Mouse (Mus musculus): ENCODE data around the gene Trim71.
"Not testable (repeated sequence)": the region's sequence is repeated elsewhere in the genome, so short reads cannot be mapped to it uniquely, and the experiment has no call there.

Trim71 gene

DNA sequence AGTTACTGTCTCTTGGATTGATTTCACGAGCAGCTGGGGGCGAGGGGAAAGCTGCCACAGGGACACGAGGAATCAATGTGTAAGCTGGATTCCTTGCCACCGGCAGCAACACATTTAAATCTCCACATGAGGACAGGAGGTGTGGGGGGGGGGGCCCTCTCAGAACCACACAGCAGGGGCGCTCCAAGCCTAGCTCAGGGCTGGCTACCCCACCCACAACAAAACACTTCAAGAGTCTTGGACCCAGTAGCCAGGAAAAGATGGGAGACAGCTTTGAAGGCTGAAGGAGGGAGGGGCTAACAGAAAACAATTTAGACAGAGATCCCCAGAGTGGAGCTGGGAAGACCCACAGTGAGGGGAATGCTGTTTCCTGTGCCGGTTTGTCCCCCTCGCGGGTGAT is 38.3 kb downstream of the Trim71 start:
- no peak for DNase-seq (ENCODE audit: low spot score in 2 of 2)

- no peak for DNase-seq (ENCODE audit: low spot score in 2 of 2)
Measured at GRCm38 (mm10) chr9:114525073-114525633, 39.0 kb downstream of the Trim71 start.

DNA sequence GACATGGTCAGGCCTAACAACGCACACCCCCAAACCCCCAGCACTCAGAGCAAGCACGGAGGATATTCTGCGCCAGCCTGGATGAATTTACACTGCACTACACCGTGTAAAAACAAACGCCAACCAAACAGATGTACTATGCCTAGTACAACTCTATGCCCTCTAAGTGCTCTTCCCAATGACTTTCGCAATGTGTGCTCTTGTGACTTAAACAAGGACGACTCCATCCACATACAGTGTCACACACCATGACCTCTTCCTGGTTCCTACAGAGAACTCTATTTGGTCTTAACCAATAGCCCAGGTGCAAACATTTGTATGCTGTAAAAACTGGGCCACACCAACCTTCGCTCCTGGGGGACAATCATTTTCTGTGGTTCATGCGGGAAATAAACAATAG is 41.7 kb downstream of the Trim71 start:
- no peak for DNase-seq (ENCODE audit: low spot score in 2 of 2)

DNA sequence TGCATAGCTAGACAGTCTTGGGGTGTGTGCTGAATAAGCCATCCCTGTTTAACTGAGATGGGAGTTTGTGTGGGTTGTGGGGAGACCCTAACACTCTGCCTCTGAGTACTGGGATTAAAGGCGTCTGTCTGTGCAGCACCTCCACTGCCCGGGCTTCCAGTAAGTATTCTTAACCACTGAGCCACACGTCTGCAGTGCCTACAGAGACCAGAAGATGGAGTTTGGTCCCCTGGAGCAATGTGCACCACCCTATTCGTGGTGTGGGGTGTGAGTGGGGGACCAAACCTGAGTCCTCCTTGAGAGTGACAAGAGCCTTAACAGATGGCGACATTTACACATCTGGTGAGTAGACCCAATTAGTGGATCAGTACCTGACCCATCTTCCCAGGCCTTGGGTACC is 42.1 kb downstream of the Trim71 start:
- DNase-seq (ENCODE audit: low spot score in 2 of 2), result no peak

DNA sequence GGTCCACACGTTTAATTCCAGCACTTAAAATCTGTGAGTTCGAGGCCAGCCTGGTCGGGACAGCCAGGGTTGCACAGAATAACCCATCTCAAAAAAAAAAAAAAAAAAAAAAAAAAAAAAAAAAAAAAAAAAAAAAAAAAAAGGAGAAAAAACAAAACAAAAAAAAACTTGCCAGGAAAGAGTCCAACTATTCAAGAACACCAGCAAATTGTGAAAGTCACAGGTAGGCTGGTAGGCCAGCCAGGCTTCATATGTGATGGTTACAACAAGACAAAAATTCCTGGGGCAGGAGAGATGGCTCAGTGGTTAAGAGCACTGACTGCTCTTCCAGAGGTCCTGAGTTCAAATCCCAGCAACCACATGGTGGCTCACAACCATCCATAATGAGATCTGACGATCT is 43.6 kb downstream of the Trim71 start:
- DNase-seq (ENCODE audit: low spot score in 2 of 2), result not testable (repeated sequence)

GRCm38 (mm10) chr9:114518812-114519477 is 45.2 kb downstream of the Trim71 start:
- DNase-seq (ENCODE audit: low spot score in 2 of 2), result no peak

DNA sequence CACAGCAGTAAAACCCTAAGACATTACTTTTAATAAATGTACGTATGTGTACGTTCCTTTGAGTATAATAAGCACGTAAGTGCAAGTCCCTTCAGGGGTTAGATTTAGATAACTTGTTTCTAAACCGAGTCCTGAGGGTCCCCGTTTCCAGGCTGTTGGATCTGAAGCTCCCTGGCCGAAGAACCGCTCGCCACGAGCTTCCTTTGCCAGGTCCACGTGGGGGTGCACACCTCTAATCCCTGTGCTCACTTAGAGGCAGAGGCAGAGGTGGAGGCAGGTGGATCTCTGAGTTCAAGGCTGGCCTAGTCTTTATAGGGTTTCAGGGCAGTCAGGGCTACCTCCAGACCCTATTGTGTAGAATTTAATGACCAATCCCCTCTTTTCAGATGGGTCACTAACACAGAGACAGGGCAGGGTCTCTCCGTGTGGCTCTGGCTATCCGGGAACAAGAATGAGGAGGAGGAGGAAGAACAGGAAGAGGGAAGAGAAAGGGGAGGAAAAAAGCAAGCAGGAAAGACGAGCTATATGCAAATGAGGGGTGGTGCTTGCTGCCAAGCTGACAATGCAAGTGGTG is 46.2 kb downstream of the Trim71 start:
- no peak for DNase-seq (ENCODE audit: low spot score in 2 of 2)

DNA sequence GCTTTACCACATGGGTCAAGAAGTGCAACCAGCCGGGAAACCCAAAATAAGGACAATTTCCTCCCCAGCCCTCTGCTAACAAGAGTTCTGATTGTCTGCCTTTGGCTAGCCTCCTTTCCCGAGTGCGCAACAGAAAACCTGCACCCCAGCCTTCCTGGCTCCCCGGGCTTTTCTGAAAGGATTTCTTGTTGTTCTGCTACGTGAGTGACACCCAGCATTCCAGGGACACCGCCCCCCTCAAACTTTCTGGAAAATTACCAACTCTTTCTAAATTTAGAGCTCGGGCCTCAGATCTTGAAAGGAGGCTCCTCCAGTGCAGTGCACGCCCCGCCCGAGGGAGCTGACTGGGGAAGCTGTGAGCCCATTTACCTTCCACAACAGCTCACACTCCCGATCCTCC is 48.8 kb downstream of the Trim71 start, which contains the start of gene C130032M10Rik:
C130032M10Rik (plus strand) TSS at position 334 of the 400 bp plus-strand sequence.
- DNase-seq (ENCODE audit: low spot score in 2 of 2), result no peak

- no peak for DNase-seq (ENCODE audit: low spot score in 2 of 2)
Measured at GRCm38 (mm10) chr9:114512831-114513230, 51.3 kb downstream of the Trim71 start.

DNA sequence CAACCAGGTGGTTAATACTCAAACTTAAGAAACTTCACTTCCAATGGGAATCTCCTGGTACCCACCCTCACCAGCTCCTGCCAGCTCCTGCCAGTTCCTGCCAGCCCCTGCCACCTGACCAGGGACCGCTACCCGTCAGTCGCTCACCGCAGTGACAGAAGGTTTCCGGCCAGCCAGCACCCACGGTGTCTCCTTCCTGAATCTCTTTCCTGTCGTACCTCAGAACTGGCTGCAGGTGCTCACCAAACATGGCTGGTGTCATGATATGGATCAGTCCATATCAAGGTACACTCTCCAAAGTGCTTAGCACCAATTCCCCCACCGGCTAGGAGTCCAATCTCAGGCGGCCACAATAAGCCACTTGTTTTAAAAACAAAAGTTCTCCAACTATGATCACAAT is 54.4 kb downstream of the Trim71 start:
- no peak for DNase-seq (ENCODE audit: low spot score in 2 of 2)

DNA sequence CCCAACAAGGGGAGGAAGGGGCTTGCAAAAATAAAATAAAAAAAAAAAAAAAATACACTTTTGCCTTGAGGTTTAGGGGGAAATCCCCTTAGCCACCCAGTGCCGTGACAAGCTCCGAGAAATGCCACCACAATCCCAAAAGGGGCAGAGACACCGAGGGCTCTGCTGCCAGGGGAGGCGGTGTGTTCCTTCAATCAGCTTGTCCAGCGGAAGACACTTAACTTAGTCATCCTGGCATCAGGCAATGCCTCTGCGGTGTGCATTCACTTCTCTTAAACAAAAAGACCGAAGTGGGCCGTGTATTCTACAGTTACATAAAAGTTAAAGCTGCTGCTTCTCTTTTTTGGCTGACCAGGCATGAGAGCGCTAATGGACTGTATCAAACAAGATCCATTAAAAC is 56.7 kb downstream of the Trim71 start:
- no peak for DNase-seq (ENCODE audit: low spot score in 2 of 2)

DNA sequence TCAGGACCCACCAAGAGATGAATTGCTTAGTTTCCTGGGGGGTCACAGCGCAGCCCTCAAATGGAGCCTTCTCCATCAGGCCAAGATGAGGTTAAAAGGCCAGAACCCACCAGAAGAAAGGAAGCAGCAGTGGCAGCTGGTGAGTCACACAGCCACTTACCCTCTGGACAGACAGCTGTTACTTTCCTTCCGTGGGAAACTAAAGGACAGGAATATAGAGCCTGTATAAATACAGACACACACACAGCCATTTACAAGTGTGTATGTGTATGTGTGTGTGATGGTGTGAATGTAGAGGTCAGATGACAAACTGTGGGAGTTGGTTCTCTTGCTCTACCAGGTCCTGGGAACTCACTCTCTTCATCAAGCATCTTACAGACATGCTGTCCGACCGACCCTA is 57.6 kb downstream of the Trim71 start:
- DNase-seq (ENCODE audit: low spot score in 2 of 2), result no peak

DNA sequence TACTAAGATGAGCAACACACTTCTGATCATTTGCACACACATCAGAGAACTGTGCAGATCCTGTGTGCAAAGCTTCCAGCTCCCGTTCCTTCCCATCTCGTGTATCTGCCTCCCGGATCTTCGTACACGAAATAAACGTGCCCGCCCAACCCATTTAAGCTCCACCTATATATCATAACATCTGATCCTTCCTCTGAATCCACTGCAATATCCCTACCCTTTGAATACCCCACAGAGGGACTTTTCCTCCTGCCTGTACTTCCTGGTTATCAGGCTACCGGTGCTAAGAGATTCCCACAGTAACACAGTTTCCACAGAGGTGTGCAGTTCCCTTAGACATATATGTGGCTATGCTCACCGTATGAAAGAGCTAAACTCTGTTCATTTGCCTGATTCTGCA is 59.4 kb downstream of the Trim71 start, which contains the start of gene Ccr4:
Ccr4 (minus strand) TSS at position 101 of the 400 bp plus-strand sequence.
- DNase-seq (ENCODE audit: low spot score in 2 of 2), result no peak

DNA sequence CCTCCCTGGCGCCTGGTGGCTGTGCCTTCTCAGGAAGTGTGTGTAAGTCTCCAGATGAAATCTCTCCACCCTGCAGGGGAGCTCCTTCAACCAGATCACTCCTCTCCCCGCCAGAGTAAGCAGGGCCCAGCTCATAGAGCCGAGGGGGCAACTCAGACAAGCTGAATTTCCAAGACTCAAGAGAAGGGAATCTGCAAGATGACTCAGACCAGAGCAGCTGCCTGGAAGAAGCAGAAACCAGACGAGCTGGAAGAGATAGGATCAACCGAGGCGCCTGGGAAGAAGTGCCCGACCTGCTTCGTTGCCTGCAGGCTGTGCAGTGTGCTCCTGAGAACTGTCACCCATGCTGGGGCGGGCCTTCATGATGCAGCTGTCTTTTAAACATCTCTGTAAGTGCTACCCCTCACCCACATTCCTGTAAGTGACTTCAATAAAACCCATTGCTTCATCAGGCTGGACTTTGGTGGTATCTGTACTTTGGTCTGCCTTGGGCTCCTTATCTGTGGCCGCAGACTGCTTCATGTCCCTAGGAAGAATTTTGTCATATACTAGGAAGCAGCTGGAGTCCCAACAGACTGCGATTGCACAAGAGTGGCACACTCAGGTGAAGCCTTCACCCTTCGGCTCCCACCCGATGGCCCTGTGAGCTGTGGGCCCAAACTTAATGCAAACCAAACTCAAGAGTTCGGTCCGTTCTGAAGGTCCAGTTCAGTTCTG is 61.3 kb downstream of the Trim71 start:
- DNase-seq (ENCODE audit: low spot score in 2 of 2), result no peak

GRCm38 (mm10) chr9:114501913-114502312 is 62.3 kb downstream of the Trim71 start:
- no peak for DNase-seq (ENCODE audit: low spot score in 2 of 2)

- DNase-seq (ENCODE audit: low spot score in 2 of 2), result no peak
Measured at GRCm38 (mm10) chr9:114501111-114501510, 63.1 kb downstream of the Trim71 start.

- DNase-seq (ENCODE audit: low spot score in 2 of 2), result peak in 1 of 2 experiments; percentile 57
Measured at GRCm38 (mm10) chr9:114499783-114500515, 64.2 kb downstream of the Trim71 start.

- peak in 1 of 2 experiments; percentile 78 for DNase-seq (ENCODE audit: low spot score in 2 of 2)
Measured at GRCm38 (mm10) chr9:114498218-114498617, 66.0 kb downstream of the Trim71 start.

DNA sequence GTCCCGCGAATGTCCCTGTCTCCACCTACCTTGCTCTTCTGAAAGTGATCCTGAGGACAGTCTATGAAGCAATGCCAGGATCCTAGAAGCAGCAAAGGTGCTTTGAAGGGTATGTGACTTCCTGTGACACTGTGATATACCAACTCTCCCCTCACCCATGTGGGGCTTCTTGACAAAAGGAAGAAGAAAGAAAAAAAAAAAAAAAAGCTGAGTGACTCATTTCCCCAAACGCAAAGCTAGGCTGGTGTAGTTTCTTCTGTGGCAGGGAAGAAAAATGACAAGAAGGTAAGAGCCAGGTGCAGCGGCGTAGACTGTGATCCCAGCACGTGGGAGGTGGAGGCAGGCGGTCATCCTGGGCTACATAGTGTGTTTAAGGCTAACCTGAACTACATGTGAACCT is 67.7 kb downstream of the Trim71 start:
- DNase-seq (ENCODE audit: low spot score in 2 of 2), result no peak

- no peak for DNase-seq (ENCODE audit: low spot score in 2 of 2)
Measured at GRCm38 (mm10) chr9:114487481-114488258, 76.5 kb downstream of the Trim71 start.

DNA sequence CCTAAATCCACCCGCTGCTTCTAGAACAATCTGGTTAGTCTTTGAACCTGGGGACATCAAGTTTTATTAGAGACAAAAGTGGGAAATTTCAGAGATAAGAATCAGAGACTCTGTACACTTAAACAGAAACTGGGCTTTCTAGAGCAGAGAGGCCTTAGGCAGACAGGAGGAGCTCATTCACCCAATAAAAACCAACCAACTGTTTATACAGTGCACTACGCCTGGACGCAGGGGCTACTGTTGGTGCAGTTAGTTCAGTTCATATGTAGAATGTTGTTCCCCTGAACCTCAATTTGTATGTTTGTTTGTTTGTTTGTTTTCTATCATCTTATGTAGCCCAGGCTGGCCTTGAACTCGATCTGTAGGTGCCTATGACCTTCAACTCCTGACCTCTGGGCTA is 77.4 kb downstream of the Trim71 start:
- no peak for DNase-seq (ENCODE audit: low spot score in 2 of 2)

Data from left cerebral cortex, adult 9 months (tissue).